Mouse (Mus musculus) mature B cell (primary cell): ENCODE results near the gene Ascc3.

ENCODE experiments used
- in situ Hi-C: fragments of 300-500 bp; cut with MboI; formaldehyde crosslinking; loops from 2 replicates; pipeline ENCODE4 v1.14.3; 2019

Gene Ascc3

DNA sequence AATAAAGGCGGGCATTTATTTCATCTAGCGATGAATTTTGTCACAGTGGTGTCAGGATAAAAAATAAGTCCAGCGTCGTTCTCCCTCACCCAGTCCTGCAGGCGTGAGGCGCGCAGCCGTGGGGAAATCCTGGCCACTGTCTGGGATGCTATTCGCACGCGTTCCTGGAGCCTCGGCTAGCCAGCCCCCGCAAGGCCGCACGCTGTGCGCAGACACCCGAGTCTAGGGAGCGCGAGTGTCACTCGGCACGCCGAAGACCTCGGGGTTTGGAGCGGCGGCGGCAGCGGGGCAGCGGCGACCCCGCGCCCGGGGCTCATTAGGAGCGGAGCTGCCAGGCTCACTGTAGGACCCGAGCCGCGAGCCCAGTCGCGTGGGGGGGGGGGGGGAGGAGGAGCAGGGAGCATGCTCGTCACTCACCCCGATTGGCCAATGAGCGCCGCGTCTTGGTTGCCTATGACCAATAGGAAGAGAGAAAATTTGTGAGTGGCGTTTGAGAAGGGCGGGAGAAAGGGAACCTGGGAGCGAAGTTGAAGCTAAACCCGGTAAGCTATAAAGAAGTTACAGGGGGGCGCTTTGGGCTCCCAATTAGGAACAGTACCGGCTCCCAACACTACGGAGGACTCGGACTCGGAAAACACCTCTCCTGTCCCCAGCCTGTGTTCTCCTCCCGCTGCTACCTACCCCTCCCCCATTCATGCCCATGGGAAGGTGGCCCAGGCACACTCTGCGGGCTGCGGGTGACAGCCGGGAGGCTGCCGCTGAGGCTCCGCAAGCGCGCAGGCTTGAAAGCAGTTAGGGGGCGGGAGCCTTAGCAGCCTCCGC, 301.9 kb downstream of the Ascc3 start, which contains the start of gene Sim1:
Gene Sim1 (plus strand): TSS at position 585 of the 822 bp plus-strand sequence.
- in situ Hi-C loops: no loop called here

DNA sequence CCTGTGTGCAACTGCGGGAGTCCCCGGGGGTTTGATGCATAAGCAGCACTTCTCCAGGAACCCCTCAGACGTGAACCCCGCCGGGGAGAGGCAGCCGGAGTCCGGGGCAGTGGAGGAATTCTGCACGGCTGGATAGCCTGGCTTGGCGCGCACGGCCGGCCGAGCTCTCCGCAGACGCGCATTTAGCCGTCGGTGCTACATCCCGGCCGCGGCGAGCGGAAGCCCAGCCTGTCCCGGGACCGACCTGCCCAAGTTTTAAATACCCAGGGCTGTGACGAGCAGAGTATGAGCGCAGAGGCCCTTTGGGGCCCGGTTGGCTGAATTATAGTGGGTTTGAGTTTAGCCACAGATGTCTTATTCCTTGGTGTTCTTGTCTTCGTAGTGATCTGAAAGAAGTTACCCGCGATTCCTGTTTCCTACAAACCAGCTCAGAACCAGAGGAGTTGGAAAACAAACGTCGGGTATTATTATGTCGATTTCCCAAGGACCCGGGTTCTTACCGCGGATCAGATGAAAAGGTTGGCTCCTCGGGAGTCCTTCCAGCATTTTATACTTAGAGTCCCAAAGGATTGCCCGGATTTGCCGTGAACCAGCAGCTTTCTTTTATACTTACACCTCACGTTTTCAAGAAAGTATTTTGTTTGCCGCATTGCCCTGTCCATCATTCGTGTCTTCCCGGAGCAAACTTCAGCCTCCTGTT, 302.8 kb downstream of the Ascc3 start:
- in situ Hi-C loops: no loop called here

GRCm38 (mm10) chr10:50895881-50896766, 303.7 kb downstream of the Ascc3 start:
- in situ Hi-C loops: no loop called here

DNA sequence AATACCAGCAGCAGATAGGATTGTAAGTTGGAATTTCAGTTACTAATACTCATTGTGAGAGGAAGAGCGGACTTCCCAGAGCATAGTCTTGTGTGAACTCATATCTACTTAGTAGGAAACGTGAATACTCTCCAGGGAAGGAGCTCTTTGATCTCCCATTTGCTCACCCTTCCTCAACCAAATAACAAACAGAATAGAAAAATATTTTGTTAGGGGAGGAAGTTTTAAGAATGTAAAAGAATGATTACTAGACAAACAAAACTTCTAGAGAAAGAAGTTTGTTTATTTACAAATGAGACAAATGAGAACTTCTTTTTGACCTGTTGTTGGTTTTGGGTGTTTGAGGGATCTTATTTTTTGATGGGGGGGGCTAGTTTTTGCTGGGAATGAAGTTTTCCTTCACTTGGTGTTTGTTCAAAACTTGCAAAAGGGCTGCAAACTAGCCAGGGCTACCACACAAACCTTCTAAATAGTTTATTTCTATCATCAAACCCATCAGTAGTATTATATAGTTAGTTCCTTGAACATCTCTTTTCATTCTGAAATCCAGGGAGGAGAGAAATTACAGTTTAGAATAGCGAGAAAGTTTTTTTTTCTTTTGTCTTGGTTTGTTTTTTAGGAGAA, 304.4 kb downstream of the Ascc3 start:
- in situ Hi-C loops: no loop called here

GRCm38 (mm10) chr10:50897530-50898471, 305.3 kb downstream of the Ascc3 start:
- in situ Hi-C loops: no loop called here

- in situ Hi-C loops: no loop called here
Measured at GRCm38 (mm10) chr10:50898621-50899020, 306.2 kb downstream of the Ascc3 start.

GRCm38 (mm10) chr10:50899846-50900745, 307.6 kb downstream of the Ascc3 start:
- in situ Hi-C loops: no loop called here
